Mouse (Mus musculus): ENCODE measurements around the gene Gm20431. TPM values are rescaled to one million over a fixed set of nuclear protein-coding genes. Genes with fewer than 3 reads are reported as not detected.

Gene Gm20431
- total and polyA plus RNA-seq, 2 experiments from 2014 or later = 9.8 to 10.7 TPM

GRCm38 (mm10) chr2:167563035-167563434 lies 98.3 kb downstream of the Gm20431 start:
- 80% methylated on average over 5 of the region's 5 CpGs for WGBS
- 0 out of 2 replicates have a peak, but pooled peaks cover 4% of the 10 kb centered on the region for H3K27me3 ChIP-seq (ENCODE audit: insufficient read depth, low read length)
- no peak overlapping the region for H3K4me2 ChIP-seq (ENCODE audit: low read depth, low read length)
- no peak for TF ChIP-seq CTCF (IDR thresholded peaks at IDR 0.05; ENCODE audit: low read depth)
- DNase-seq (ENCODE audit: low spot score) (no peak), ATAC-seq (no peak)
- H3K9ac ChIP-seq (replicated peaks; ENCODE audit: low read length) = no peak overlapping the region
- H3K4me1 ChIP-seq (ENCODE audit: insufficient read depth, low read length) = 0 out of 2 replicates have a peak, but pooled peaks cover 6% of the 10 kb centered on the region
- no peaks in the 10 kb centered on the region for H3K36me3 ChIP-seq (ENCODE audit: insufficient read depth, low read length)
- H3K4me3 ChIP-seq (ENCODE audit: low read length) = no peak overlapping the region
- H3K27ac ChIP-seq = no peak overlapping the region
- no peaks in the 10 kb centered on the region for H3K9me3 ChIP-seq (ENCODE audit: low read length)

GRCm38 (mm10) chr2:167562101-167562500 lies 99.2 kb downstream of the Gm20431 start:
- no peak overlapping the region for H3K27ac ChIP-seq
- H3K36me3 ChIP-seq (ENCODE audit: insufficient read depth, low read length) = no peaks in the 10 kb centered on the region
- H3K27me3 ChIP-seq (ENCODE audit: insufficient read depth, low read length) = 0 out of 2 replicates have a peak, but pooled peaks cover 4% of the 10 kb centered on the region
- H3K9ac ChIP-seq (replicated peaks; ENCODE audit: low read length) = no peak overlapping the region
- WGBS = 16% methylated on average over 8 of the region's 8 CpGs
- TF ChIP-seq CTCF (IDR thresholded peaks at IDR 0.05; ENCODE audit: low read depth) = no peak
- H3K4me3 ChIP-seq (ENCODE audit: low read length) = no peak overlapping the region
- no peaks in the 10 kb centered on the region for H3K9me3 ChIP-seq (ENCODE audit: low read length)
- no peak overlapping the region for H3K4me2 ChIP-seq (ENCODE audit: low read depth, low read length)
- 0 out of 2 replicates have a peak, but pooled peaks cover 6% of the 10 kb centered on the region for H3K4me1 ChIP-seq (ENCODE audit: insufficient read depth, low read length)
- DNase-seq (ENCODE audit: low spot score) (peak; percentile 70), ATAC-seq (no peak)

DNA sequence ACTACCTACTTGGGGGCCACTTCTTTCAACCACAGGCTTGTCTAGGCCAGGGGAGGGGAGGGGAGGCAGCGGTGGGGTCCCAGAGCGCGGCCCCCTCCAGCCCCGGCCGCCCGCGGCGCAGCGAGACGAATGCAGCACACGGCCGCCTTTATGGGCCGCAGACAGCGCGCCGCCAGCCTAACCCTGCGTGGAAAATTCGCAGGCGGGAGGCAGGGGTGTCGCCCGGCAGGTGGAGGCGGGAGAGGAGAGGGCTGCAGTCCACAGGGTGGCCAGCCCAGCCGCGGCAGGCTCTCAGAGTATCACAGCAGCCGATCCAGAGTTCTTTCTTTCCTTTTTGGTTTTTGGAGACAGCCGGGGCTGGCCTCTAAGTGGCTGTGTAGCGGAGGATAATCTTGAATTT lies 101.9 kb downstream of the Gm20431 start:
- H3K27ac ChIP-seq = no peak overlapping the region
- DNase-seq (ENCODE audit: low spot score) = no peak
- H3K4me1 ChIP-seq (ENCODE audit: insufficient read depth, low read length) = 0 out of 2 replicates have a peak, but pooled peaks cover 3% of the 10 kb centered on the region
- H3K4me2 ChIP-seq (ENCODE audit: low read depth, low read length) = peak overlapping the region; percentile 45
- 0 out of 2 replicates have a peak, but pooled peaks cover 4% of the 10 kb centered on the region for H3K27me3 ChIP-seq (ENCODE audit: insufficient read depth, low read length)
- H3K4me3 ChIP-seq (ENCODE audit: low read length) = peak overlapping the region; percentile 11; the same call in 1 of the 2 replicates
- 8% methylated on average over 26 of the region's 27 CpGs for WGBS
- H3K9me3 ChIP-seq (ENCODE audit: low read length) = no peaks in the 10 kb centered on the region
- no peaks in the 10 kb centered on the region for H3K36me3 ChIP-seq (ENCODE audit: insufficient read depth, low read length)
- H3K9ac ChIP-seq (replicated peaks; ENCODE audit: low read length) = no peak overlapping the region
- TF ChIP-seq CTCF (IDR thresholded peaks at IDR 0.05; ENCODE audit: low read depth) = no peak
- no peak for ATAC-seq

Small RNA genes within 50 kb of the gene (microRNA-seq; reads per million reads assigned to microRNA genes)
- 0 reads per million in 2 experiments for gene Gm22355

Other genes starting within 250 kb of the Gm20431 start
- 41.8 and 43.1 TPM in 2 replicates for gene Slc9a8, start 239.8 kb downstream of the Gm20431 start, total RNA-seq (2014; rRNA removed)
- gene Slc9a8, start 239.8 kb downstream of the Gm20431 start, polyA plus RNA-seq (2015; fragmentation: Nextera tagmentation; extraction: Ambion mirVana) = 17.4 and 17.9 TPM in 2 replicates
- 68.7 and 89.6 TPM in 2 replicates for gene Rnf114, start 168.9 kb downstream of the Gm20431 start, total RNA-seq (2014; rRNA removed)
- gene Rnf114, start 168.9 kb downstream of the Gm20431 start, polyA plus RNA-seq (2015; fragmentation: Nextera tagmentation; extraction: Ambion mirVana) = 79.8 and 85.8 TPM in 2 replicates
- gene Spata2, start 168.6 kb downstream of the Gm20431 start, total RNA-seq (2014; rRNA removed) = 41.3 and 45.6 TPM in 2 replicates
- gene Spata2, start 168.6 kb downstream of the Gm20431 start, polyA plus RNA-seq (2015; fragmentation: Nextera tagmentation; extraction: Ambion mirVana) = 27.6 and 29.4 TPM in 2 replicates
- 0.93 and 1.2 TPM in 2 replicates for gene Snai1, start 123.3 kb downstream of the Gm20431 start, total RNA-seq (2014; rRNA removed)
- gene Snai1, start 123.3 kb downstream of the Gm20431 start, polyA plus RNA-seq (2015; fragmentation: Nextera tagmentation; extraction: Ambion mirVana) = 3.6 and 4.3 TPM in 2 replicates
- 209 and 247 TPM in 2 replicates for gene Ube2v1, start 29.4 kb downstream of the Gm20431 start, total RNA-seq (2014; rRNA removed)
- gene Ube2v1, start 29.4 kb downstream of the Gm20431 start, polyA plus RNA-seq (2015; fragmentation: Nextera tagmentation; extraction: Ambion mirVana) = 380 and 384 TPM in 2 replicates
- 8.1 and 8.7 TPM in 2 replicates for gene Cebpb, start 27.4 kb upstream of the Gm20431 start, total RNA-seq (2014; rRNA removed)
- gene Cebpb, start 27.4 kb upstream of the Gm20431 start, polyA plus RNA-seq (2015; fragmentation: Nextera tagmentation; extraction: Ambion mirVana) = 5.2 and 5.7 TPM in 2 replicates
- gene Tmem189, start 28.3 kb upstream of the Gm20431 start, total RNA-seq (2014; rRNA removed) = 70.0 and 79.9 TPM in 2 replicates
- 41.4 and 42.0 TPM in 2 replicates for gene Tmem189, start 28.3 kb upstream of the Gm20431 start, polyA plus RNA-seq (2015; fragmentation: Nextera tagmentation; extraction: Ambion mirVana)